Comparison of ENCODE assay signal across 13 mouse cellular contexts in the genomic region with DNA sequence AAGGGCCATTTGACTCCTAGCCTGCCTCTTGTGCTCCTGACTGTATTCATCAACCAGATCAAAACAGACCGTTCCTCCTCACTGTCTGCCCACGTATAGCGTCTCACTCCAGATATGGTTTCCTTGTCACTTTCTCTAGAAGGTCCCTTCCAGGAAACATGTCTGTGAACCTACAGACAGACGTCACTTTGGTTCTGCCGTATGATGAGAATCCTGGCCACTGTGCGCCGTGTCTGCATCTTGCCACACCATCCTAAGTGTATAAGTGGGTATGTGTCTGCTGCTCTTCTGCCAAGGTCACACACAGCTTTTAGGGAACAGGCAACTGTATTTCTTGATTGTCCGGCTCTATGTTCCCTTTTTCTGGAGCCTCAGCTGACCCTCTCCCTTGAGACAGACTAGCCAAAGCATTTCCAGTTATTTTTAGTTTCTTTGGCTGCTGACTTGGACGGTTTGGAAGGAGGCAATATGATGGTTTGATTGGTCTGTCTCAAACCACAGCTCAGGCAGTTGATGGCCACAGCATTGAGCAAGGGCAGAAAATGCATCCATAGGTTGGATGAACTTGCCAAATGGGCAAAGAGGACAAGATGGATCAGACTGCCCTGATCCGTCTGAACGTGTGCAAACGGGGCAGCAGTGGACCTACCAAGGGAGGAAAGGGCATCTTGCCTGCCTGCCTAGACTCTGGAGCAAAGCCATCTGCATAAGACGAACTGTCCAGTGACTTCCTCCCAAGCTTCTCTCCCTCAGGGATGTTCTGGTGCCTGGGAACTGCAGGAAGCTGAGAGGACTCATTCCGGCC. TPM values are rescaled to one million over a fixed set of nuclear protein-coding genes. Genes with fewer than 3 reads are reported as not detected.
DNase-seq lines count a peak whose midpoint lies in the region; ATAC-seq and TF ChIP-seq lines count a peak whose summit lies in the region.
"Had no signal": no experiment of that assay in that cellular context is flagged by ENCODE, and none has a peak within 500 bp of the region (broad histone marks: within the 10 kb centered on the region; RNA-seq: fewer than 3 reads in every experiment).

No protein-coding gene starts in this region.

- H3K4me2 ChIP-seq in kidney, embryonic 16.5 days (replicated peaks; ENCODE audit: low read depth, low read length): no peak overlapping the region
- H3K4me2 ChIP-seq: limb, embryonic 13.5 days had no signal

- no peaks in the 10 kb centered on the region for H3K4me1 ChIP-seq in kidney, embryonic 16.5 days (ENCODE audit: insufficient read depth, low read length)
- no peaks in the 10 kb centered on the region for H3K4me1 ChIP-seq in thymus, adult 2 months (replicated peaks; ENCODE audit: control insufficient read depth, insufficient read depth, low read length)

- no peaks in the 10 kb centered on the region for H3K27me3 ChIP-seq in kidney, embryonic 16.5 days (ENCODE audit: insufficient read depth, low read length)
- no peaks in the 10 kb centered on the region for H3K27me3 ChIP-seq in thymus, adult 2 months (ENCODE audit: control insufficient read depth, insufficient read depth, low read length)
- H3K27me3 ChIP-seq: limb, embryonic 13.5 days had no signal

- ATAC-seq in granulocyte monocyte progenitor cell, adult 5-6 weeks (replicated peaks; ENCODE audit: poor library complexity, severe bottlenecking): peak; percentile 91
- ATAC-seq in kidney, embryonic 16.5 days (ENCODE audit: low FRiP score, low TSS enrichment): 0 out of 2 replicates have a peak, but pooled peaks have one; percentile 23

- no peak for TF ChIP-seq CTCF in thymus, adult 2 months (IDR thresholded peaks at IDR 0.05; ENCODE audit: borderline replicate concordance, control insufficient read depth, extremely low read depth, insufficient read depth, low read length, poor library complexity)

- 0 out of 2 replicates have a peak, but pooled peaks cover 7% of the 10 kb centered on the region for H3K36me3 ChIP-seq in kidney, embryonic 16.5 days (ENCODE audit: insufficient read depth, low read length)
- no peaks in the 10 kb centered on the region; the same call in 1 of the 2 replicates for H3K36me3 ChIP-seq in thymus, adult 2 months (ENCODE audit: control insufficient read depth, insufficient read depth, low read length)

- H3K9ac ChIP-seq in kidney, embryonic 16.5 days (replicated peaks; ENCODE audit: low read length): no peak overlapping the region
- H3K9ac ChIP-seq: limb, embryonic 13.5 days had no signal

- DNase-seq in gastrocnemius, adult 8-10 months (ENCODE audit: low spot score in 2 of 2): peak; percentile 17 to 22
- no peak for DNase-seq in gastrocnemius, postnatal 10 days
- peak; percentile 47 for DNase-seq in 416B (ENCODE audit: low read depth)
- DNase-seq in thymus, adult 2 months: no peak
- DNase-seq in right cerebral cortex, postnatal 14 days: no peak
- DNase-seq in urinary bladder, postnatal 14 days (ENCODE audit: low spot score): no peak
- DNase-seq: cerebellum, postnatal 14 days; right cerebral cortex, postnatal 4 days; thymus, adult 18-20 months had no signal

- WGBS in kidney, embryonic 16.5 days: 81% methylated on average over 14 of the region's 14 CpGs
- WGBS in thymus, adult 2 months: 87% methylated on average over 14 of the region's 14 CpGs

- no peaks in the 10 kb centered on the region for H3K9me3 ChIP-seq in kidney, embryonic 16.5 days (ENCODE audit: low read length)
- H3K9me3 ChIP-seq: limb, embryonic 13.5 days had no signal

- H3K4me3 ChIP-seq in kidney, embryonic 16.5 days (ENCODE audit: low read length): no peak overlapping the region
- no peak overlapping the region for H3K4me3 ChIP-seq in thymus, adult 2 months (ENCODE audit: control insufficient read depth, insufficient read depth, low read length)
- H3K4me3 ChIP-seq: erythroblast, embryonic 14.5 days; limb, embryonic 13.5 days had no signal

- TF ChIP-seq POLR2A in thymus, adult 2 months (IDR thresholded peaks at IDR 0.05; ENCODE audit: control insufficient read depth, extremely low read depth, insufficient read depth, low read length, poor library complexity): no peak

- no peak overlapping the region for H3K27ac ChIP-seq in kidney, embryonic 16.5 days (ENCODE audit: low read length)
- H3K27ac ChIP-seq in thymus, adult 2 months (ENCODE audit: control insufficient read depth, insufficient read depth, low read length): no peak overlapping the region
- H3K27ac ChIP-seq: limb, embryonic 13.5 days had no signal

RNA-seq across cellular contexts. Expression of a gene that starts 37.6 kb away (rescaled TPM):
- total RNA-seq in gastrocnemius, adult 8-10 months (2022): 10 to 100 TPM; 74.9 to 84.8 (median 79.8) TPM
- 10 to 100 TPM; 36.7 to 39.7 TPM for total RNA-seq in gastrocnemius, postnatal 10 days (2021)
- 51.8 and 57.7 TPM in 2 replicates for total RNA-seq in granulocyte monocyte progenitor cell, adult 5-6 weeks (2014; fragmentation: Nextera tagmentation)
- 66.0 and 79.2 TPM in 2 replicates for total RNA-seq in granulocyte monocyte progenitor cell, adult 5-6 weeks (2017)
- polyA plus RNA-seq in kidney, embryonic 16.5 days (2015; fragmentation: Nextera tagmentation; extraction: Ambion mirVana): 27.4 and 28.6 TPM in 2 replicates
- 12.5 and 16.7 TPM in 2 replicates for polyA plus RNA-seq in thymus, adult 2 months (2012; rRNA removed)

Comparison
In these comparisons a context has a peak if more than half of its experiments do, and no peak if none do; other contexts are left out.
1. DNase-seq: peak in gastrocnemius, adult 8-10 months (2 of 2) and 416B (single experiment); none in gastrocnemius, postnatal 10 days (single experiment), thymus, adult 2 months (single experiment), right cerebral cortex, postnatal 14 days (single experiment) and urinary bladder, postnatal 14 days (single experiment).